Mouse (Mus musculus): ENCODE measurements at regions not wholly inside any gene's neighbourhood (a gene's known extent, or its start where the extent isn't known, plus 50 kb on each side); places are given as distances from the start of the nearest gene placed in this dataset.

DNA sequence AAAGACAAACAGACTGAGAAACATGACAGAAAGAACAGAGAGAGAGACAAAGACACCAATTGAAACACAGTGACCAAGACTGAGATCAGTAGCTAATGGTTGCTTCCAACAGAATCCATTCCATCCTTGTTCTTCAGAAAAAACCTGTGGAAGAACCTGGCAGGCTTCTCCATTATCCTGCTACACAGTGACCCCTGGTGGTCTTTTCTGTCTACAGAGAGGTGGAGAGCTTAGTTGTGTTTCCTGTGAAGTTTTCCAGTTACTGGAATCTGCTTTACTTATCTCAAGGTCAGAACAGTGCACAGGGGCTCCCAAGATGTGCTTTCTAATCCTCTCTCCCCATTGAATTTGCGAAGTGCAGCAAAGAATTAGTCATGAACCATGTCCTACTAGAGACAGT lies 339.1 kb upstream of the Msl3l2 start:
- DNase-seq, result peak; percentile 5 to 42

DNA sequence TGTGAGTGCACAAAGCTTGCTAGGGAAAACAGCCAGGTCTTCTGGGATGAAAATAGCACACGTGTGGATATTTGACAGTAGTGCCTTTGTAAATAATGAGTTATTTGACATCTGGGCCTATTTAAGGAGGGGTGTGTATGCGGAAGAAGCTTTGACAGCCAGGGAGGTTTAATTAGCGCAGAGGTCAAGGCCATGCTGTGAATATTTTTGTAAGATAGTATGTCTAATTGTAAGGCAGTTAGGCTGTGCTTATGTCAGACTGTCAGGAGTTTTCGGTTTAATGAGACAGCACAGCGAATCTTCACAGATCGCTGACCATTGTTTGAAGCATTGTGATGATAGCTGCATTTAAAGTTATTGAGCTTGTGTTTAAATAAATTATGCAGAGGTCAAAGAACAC lies 337.1 kb upstream of the Msl3l2 start:
- DNase-seq, result no peak

DNA sequence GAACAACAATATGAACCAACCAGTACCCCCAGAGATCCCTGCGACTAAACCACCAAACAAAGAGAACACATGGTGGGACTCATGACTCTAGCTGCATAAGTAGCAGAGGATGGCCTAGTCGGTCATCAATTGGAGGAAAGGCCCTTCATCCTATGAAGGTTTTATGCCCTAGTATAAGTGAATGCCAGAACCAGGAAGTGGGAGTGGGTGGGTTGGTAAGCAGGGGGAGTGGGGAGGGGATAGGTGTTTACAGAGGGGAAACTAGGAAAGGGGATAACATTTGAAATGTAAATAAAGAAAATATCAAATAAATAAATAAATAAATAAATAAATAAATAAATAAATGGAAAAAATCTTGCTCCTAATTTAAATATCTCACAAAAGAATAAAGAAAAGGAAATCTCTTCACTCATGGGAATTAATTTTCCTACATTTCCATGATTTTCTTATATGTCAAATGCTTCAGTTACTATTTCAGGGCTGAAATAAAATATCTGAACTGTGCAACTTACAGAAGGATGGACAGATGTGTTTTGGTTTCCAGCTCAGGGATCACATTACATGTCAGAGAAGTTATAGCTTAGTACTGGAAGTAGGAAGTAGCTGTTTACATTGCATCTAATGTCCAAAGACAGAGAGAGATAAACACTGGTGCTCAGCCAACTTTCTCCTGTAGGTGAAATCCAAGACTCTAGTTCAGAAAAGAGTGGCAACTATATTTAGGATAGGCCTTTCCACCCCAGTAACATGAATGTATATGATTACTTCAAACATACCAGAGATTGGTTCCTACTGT lies 323.8 kb upstream of the Msl3l2 start:
- no peak for DNase-seq

DNA sequence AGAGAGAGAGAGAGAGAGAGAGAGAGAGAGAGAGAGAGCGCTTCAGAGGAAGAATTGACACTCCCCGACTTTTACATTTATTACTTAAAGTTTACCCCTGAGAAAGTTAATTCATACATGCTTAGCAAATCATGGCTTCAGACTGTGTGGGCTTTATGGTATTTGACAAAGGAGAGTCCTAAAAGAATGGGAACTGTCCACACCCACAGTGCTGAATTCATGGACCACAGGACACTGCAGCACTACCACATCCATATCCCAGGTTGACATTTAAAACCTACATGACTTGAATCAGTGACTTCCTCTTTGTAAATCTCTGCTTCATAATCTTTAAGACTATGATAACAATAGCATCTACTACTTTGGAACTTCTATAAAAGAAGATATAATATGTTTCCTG lies 292.8 kb upstream of the Msl3l2 start:
- peak in 1 of 2 experiments; percentile 1 for DNase-seq

DNA sequence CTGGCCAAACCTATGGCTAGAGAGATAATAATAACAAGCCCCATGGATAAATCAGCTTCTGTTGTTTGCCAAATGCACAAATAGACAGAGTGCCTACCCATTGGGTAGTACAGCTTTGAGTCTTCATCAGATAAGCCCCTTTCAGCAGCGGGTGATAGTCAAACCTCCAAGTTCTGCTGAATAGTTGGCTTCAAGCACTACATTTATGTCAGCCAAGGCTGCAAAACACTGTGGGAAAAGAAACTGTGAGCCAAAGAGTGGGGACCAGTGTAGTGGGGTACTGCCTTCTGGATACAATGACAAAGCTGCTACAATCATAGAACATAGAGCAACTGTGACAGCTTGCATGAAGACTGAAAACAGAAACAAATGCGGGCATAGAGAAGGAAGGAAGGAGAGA lies 255.4 kb upstream of the Msl3l2 start:
- DNase-seq, result no peak

DNA sequence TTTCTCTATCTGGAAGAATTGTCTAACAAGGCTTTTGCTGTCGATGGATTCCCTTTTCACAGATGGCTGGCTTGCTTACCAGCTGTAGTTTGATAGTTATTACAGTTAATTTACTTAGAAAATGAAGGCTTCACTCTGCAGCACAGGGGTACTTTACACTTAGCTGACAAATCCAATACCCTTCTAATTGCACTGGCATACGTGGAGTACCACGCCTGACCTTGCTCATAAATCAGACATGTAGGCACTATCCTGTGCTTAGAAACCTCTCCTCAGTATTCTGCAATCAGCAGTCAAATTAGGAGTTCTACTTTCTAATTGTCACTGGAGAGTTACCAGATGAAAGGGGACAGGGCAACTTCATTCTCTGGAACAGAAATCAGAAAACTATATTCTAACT lies 214.1 kb upstream of the Msl3l2 start:
- DNase-seq, result no peak

DNA sequence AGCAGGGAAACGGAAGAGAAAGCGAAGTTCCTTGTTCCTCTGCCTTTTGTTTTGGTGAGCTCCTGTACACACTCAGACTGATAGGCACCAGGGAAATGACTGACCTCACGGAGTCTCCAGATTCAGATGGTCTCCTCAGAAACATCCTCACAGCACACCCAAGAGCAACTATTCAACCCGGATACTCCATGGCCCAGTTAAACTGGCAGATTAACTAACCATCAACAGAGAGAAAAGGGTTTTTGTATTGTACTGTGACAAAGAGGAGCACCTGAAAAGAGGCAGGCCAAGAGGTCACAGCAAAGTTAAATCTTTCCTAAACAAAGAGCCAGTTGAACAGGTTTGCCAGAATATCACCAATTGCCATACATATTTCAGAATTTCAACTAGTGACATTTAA lies 177.6 kb upstream of the Msl3l2 start:
- no peak for DNase-seq

DNA sequence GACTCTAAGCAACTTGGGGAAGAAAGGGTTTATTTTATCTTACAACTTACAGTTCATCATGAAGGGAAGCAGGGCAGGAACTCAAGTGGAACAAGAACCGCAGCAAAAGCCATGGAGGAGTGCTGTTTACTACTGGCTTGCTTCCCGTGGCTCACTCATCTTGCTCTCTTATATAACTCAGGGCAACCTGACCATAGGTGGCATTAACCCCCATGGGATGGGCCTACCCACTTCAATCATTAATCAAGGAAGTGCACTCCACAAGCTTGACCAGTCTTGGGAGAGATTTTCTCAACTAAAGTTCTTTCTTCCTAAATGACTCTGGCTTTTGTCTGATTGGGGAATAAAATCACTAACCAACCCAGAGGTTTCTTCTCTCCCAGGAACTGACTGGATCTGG lies 172.7 kb upstream of the Msl3l2 start:
- DNase-seq, result no peak

DNA sequence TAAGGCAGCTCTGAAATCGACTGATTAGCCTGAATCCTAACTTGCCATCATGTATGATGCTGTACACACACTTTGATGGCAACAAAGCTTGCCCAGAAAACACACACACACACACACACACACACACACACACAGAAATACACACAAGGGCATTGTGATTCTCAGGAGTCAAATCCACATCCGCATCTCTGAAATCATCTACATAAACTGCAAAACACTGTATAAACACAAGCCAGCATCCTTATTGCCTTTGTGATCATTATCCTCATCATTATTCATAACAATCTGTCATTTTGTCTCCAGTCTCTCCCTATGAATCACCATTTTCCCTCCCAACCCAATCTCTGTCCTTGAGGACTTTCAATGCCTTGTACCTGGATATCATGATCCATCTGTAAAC lies 171.3 kb upstream of the Msl3l2 start:
- DNase-seq, result no peak

DNA sequence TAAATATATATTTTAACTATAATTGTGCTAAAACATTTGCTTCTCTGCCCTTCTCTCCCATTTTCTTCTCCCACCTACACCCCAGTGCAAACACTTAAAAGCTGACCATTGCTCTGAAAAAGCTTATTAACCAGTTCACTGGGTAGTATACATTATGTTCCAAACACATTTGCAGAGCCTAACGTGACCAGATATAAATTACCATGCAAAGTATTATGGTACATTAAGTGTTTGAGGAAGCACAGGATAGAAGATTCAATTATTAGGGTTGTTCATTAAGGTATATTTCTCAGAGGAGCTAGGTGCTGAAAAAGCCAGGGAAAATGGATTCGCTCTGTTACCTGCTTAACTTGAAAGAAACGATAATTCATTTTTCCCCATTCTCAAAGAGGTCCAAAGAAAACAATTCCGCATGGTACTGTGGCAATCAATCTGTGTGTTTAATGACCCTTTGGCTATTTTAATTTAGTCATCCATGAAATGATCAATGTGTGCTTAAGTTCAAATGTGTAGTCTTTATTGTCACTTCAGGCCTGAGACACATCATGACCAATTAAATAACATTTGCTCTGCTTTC lies 144.0 kb upstream of the Msl3l2 start:
- DNase-seq, result no peak
